Mouse (Mus musculus): ENCODE measurements around the gene Mrpl38.

GRCm38 (mm10) chr11:116098711-116099460 lies 39.8 kb downstream of the Mrpl38 start:
- no peak for TF ChIP-seq CTCF (IDR thresholded peaks at IDR 0.05; ENCODE audit: low read depth)
- TF ChIP-seq EP300 (IDR thresholded peaks at IDR 0.05; ENCODE audit: low read depth), result no peak
